Mouse (Mus musculus) thymus, postnatal 4 days (tissue): ENCODE results near the gene Timeless.

Source experiments
- DNase-seq: peaks from one replicate; pipeline ENCODE4 v3.0.0; 2021

The Timeless gene

GRCm38 (mm10) chr10:128298702-128299171 lies 66.9 kb downstream of the Timeless start, which contains the start of gene Il23a:
TSS of gene Il23a (minus strand) at chr10:128298752.
- no peak for DNase-seq

- DNase-seq: no peak
These were observed 70.5 kb downstream of the Timeless start for GRCm38 (mm10) chr10:128302357-128302756.
